Mouse (Mus musculus) spleen, adult 2 months (tissue): ENCODE measurements around the gene Nit2.

Experiments used
- CTCF ChIP-seq: fragments of 200-500 bp; IDR thresholded peaks from 2 replicates; pipeline ENCODE4 v1.5.1; 2011; ENCODE audit warnings: mild to moderate bottlenecking, inconsistent platforms; ENCODE audit not compliant: insufficient read depth, insufficient read length, insufficient replicate concordance; ENCODE audit errors: extremely low read depth
- POLR2A ChIP-seq: fragments of 200-500 bp; IDR thresholded peaks from 2 replicates; pipeline ENCODE4 v1.6.1; 2011; ENCODE audit warnings: low read depth, low read length, inconsistent platforms

DNA sequence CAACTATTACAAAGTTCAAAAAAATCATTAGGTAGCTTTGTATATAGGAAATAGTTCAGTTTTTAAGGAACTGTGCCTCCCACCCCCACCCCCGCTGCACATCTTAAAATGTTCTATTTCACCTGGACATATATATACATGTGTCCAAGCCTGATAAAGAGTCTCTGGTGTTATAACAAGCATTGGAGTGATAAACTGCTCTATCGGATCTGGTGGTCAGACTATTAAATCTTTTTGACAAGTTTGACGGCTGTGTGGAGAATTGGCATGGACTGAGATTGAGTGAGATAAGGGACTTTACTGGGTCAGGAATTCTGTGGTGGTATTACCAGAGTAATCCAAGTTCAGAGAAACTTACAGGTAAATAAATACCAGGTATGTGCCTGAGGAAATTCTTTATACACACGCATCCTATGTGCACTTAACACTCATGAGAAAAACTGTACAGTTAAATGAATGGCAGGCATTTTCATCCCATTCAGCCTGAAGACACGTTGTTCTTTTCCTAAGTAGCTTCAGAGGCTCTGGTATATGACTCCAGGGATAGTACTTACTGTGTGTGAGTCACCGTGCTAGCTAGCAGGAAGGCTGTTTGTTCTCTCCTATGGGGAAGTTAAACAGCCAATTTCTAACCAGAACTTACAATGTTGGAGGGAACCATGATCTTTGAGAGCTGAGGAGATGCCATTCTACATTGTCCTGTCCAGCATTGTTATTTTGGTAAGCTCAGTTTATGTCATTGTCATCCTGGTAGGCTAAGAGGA, 44.3 kb downstream of the Nit2 start:
- no peak for TF ChIP-seq CTCF
- no peak for TF ChIP-seq POLR2A
